ENCODE assay signal across 8 mouse cellular contexts in genomic region chr2:50306663-50307320, GRCm38 (mm10). TPM values are rescaled to one million over a fixed set of nuclear protein-coding genes. Genes with fewer than 3 reads are reported as not detected.
DNase-seq lines count a peak whose midpoint lies in the region; ATAC-seq and TF ChIP-seq lines count a peak whose summit lies in the region.

No protein-coding gene starts in this region.

- WGBS in kidney, adult 2 months = 30% methylated on average over 9 of the region's 9 CpGs

- peaks cover 2% of the 10 kb centered on the region for H3K9me3 ChIP-seq in CH12.LX (replicated peaks; ENCODE audit: low read length)

- peak; percentile 56 for DNase-seq in kidney, adult 2 months
- no peak for DNase-seq in kidney, adult 11 months
- peak; percentile 33 for DNase-seq in CH12.LX (ENCODE audit: extremely low read depth)
- peak; percentile 16 for DNase-seq in cerebellum, adult 9-11 months
- peak; percentile 32 for DNase-seq in gastrocnemius, postnatal 10 days
- peak; percentile 68 for DNase-seq in kidney, postnatal 14 days
- DNase-seq in testis, postnatal 10 days (ENCODE audit: low spot score) = peak; percentile 49

- TF ChIP-seq POLR2A in kidney, adult 2 months (IDR thresholded peaks at IDR 0.05; ENCODE audit: low read depth, low read length) = no peak
- TF ChIP-seq POLR2A in CH12.LX (IDR thresholded peaks at IDR 0.05; ENCODE audit: low read depth, low read length) = no peak

- no peak overlapping the region for H3K4me3 ChIP-seq in kidney, adult 2 months (ENCODE audit: insufficient read depth, low read depth, low read length)
- H3K4me3 ChIP-seq in CH12.LX (replicated peaks in 1 of 3; ENCODE audit: low read depth in 2 of 3, low read length in 2 of 3, poor library complexity in 1 of 3) = no peak overlapping the region

- dilution Hi-C loops in CH12.LX (cut with MboI; ENCODE audit: extremely low pct_ligation_motif_present, extremely low pct_unique_long_range_greater_than_20kb, low sequenced_read_pairs) = no loop called here

- H3K27ac ChIP-seq in kidney, adult 2 months (ENCODE audit: insufficient read depth, low read depth, low read length) = no peak overlapping the region
- no peak overlapping the region for H3K27ac ChIP-seq in CH12.LX (ENCODE audit: insufficient read depth, low read depth)

- peak; percentile 82 for ATAC-seq in megakaryocyte progenitor cell, adult 5-6 weeks (replicated peaks; ENCODE audit: poor library complexity)

- no peaks in the 10 kb centered on the region for H3K36me3 ChIP-seq in kidney, adult 2 months (ENCODE audit: control insufficient read depth, insufficient read depth, low read length)
- H3K36me3 ChIP-seq in CH12.LX (replicated peaks in 1 of 2; ENCODE audit: control insufficient read depth in 1 of 2, insufficient read depth in 1 of 2, low read length in 1 of 2) = no peaks in the 10 kb centered on the region

- TF ChIP-seq EP300 in CH12.LX (IDR thresholded peaks at IDR 0.05; ENCODE audit: low read length) = no peak

- TF ChIP-seq RAD21 in CH12.LX (IDR thresholded peaks at IDR 0.05; ENCODE audit: low read depth, low read length) = peak; percentile 90

- peak; percentile 39 for TF ChIP-seq CTCF in kidney, adult 2 months (conservative IDR thresholded peaks at IDR 0.05; ENCODE audit: insufficient read depth, insufficient read length, low read depth, low read length)
- peak in 1 of 2 experiments; percentile 77; a peak in 2 of 4 replicates for TF ChIP-seq CTCF in CH12.LX (conservative IDR thresholded peaks at IDR 0.05 in 1 of 2, IDR thresholded peaks at IDR 0.05 in 1 of 2; ENCODE audit: low read depth in 2 of 2, low read length in 2 of 2)

- no peak overlapping the region for H3K9ac ChIP-seq in CH12.LX (ENCODE audit: insufficient read depth, low read depth)

- H3K4me1 ChIP-seq in kidney, adult 2 months (ENCODE audit: control insufficient read depth, insufficient read depth, low read length) = peaks cover 12% of the 10 kb centered on the region; the same call in 1 of the 2 replicates
- no peaks in the 10 kb centered on the region for H3K4me1 ChIP-seq in CH12.LX (ENCODE audit: control insufficient read depth in 1 of 2, insufficient read depth in 2 of 2)

- in situ Hi-C loops in CH12.LX (cut with MboI; ENCODE audit: low pct_ligation_motif_present, low pct_unique_long_range_greater_than_20kb, low sequenced_read_pairs) = loop anchor here (25.0 kb wide), 2 partner anchors 531 to 831 kb away; partner anchors contain the start of gene Rnd3

- H3K27me3 ChIP-seq in kidney, adult 2 months (replicated peaks; ENCODE audit: control insufficient read depth, insufficient read depth, low read length) = no peaks in the 10 kb centered on the region
- no peaks in the 10 kb centered on the region for H3K27me3 ChIP-seq in CH12.LX (replicated peaks)

- H3K79me2 ChIP-seq in CH12.LX (replicated peaks; ENCODE audit: control insufficient read depth, extremely low read depth, insufficient read depth, poor library complexity, severe bottlenecking) = no peaks in the 10 kb centered on the region

- no peak overlapping the region for H3K4me2 ChIP-seq in CH12.LX (ENCODE audit: insufficient read depth, low read depth, poor library complexity, severe bottlenecking)

TF ChIP-seq in CH12.LX, 34 proteins besides CTCF, POLR2A, EP300 and RAD21:
- TF ChIP-seq JUND (conservative IDR thresholded peaks at IDR 0.05; ENCODE audit: low read depth, low read length) (no peak), SMC3 (IDR thresholded peaks at IDR 0.05; ENCODE audit: low read depth, low read length) (peak; percentile 66), MYC (IDR thresholded peaks at IDR 0.05; ENCODE audit: low read depth, low read length) (no peak), ZC3H11A (IDR thresholded peaks at IDR 0.05; ENCODE audit: low read depth, low read length) (no peak; the same call in 1 of the 2 replicates)
TF ChIP-seq in CH12.LX: peak in this region for 1.

RNA-seq across cellular contexts. Expression of gene Mmadhc, which starts 10.2 kb away (rescaled TPM):
- polyA plus RNA-seq in kidney, adult 2 months (2012; rRNA removed) = 48.4 and 58.6 TPM in 2 replicates
- total RNA-seq in CH12.LX (2012; rRNA removed) = 74.9 and 81.8 TPM in 2 replicates
- 142 and 144 TPM in 2 replicates for total RNA-seq in CH12.LX (2014; rRNA removed)
- polyA plus RNA-seq in CH12.LX (2012; ENCODE audit: insufficient read length, low read depth) = 94.2 and 99.1 TPM in 2 replicates
- 100 to 1,000 TPM; 103 to 121 TPM for total RNA-seq in gastrocnemius, postnatal 10 days (2021)
- total RNA-seq in megakaryocyte progenitor cell, adult 5-6 weeks (2015) = 97.9 and 108 TPM in 2 replicates
- 72.5 and 87.2 TPM in 2 replicates for total RNA-seq in megakaryocyte progenitor cell, adult 5-6 weeks (2017)
